Mouse (Mus musculus): ENCODE data around the gene Nxpe2. TPM values are rescaled to one million over a fixed set of nuclear protein-coding genes. Genes with fewer than 3 reads are reported as not detected.

Nxpe2 gene
- 1.1 TPM for polyA plus RNA-seq (2015; fragmentation: Illumina TruSeq; extraction: RNeasy Lipid Tissue Mini Kit (QIAGEN cat#74804); ENCODE audit: insufficient read depth, low read depth, low replicate concordance)

GRCm38 (mm10) chr9:48353148-48353698 lies at the start of gene Nxpe2:
Gene Nxpe2, minus strand, starts transcription at chr9:48353454.

Other genes starting within 250 kb of the Nxpe2 start
- 3.3 TPM for gene Nxpe4, start 191.4 kb downstream of the Nxpe2 start, polyA plus RNA-seq (2015; fragmentation: Illumina TruSeq; extraction: RNeasy Lipid Tissue Mini Kit (QIAGEN cat#74804); ENCODE audit: insufficient read depth, low read depth, low replicate concordance)
- 34.0 TPM for gene Rexo2, start 127.2 kb upstream of the Nxpe2 start, polyA plus RNA-seq (2015; fragmentation: Illumina TruSeq; extraction: RNeasy Lipid Tissue Mini Kit (QIAGEN cat#74804); ENCODE audit: insufficient read depth, low read depth, low replicate concordance)
- gene Rbm7, start 141.8 kb upstream of the Nxpe2 start, polyA plus RNA-seq (2015; fragmentation: Illumina TruSeq; extraction: RNeasy Lipid Tissue Mini Kit (QIAGEN cat#74804); ENCODE audit: insufficient read depth, low read depth, low replicate concordance) = 11.7 TPM
- gene Gm5617, start 142.0 kb upstream of the Nxpe2 start, polyA plus RNA-seq (2015; fragmentation: Illumina TruSeq; extraction: RNeasy Lipid Tissue Mini Kit (QIAGEN cat#74804); ENCODE audit: insufficient read depth, low read depth, low replicate concordance) = 6.0 TPM